Mouse (Mus musculus): Measurements from ENCODE around the gene Dusp1. TPM values are rescaled to one million over a fixed set of nuclear protein-coding genes. Genes with fewer than 3 reads are reported as not detected.
A peak's percentile ranks its signal among the peaks of the same experiment; 100 is the strongest.

The Dusp1 gene
- 33.4 and 35.1 TPM in 2 replicates for polyA plus RNA-seq (2015; fragmentation: Nextera tagmentation; extraction: Ambion mirVana)

GRCm38 (mm10) chr17:26561651-26562181 lies at the start of gene Dusp1:
Gene Dusp1, minus strand, starts transcription at chr17:26562128.
- Histone ChIP-seq H3K27ac (ENCODE audit: low read length) (peak within 1 kb of the TSS; percentile 81), H3K9ac (ENCODE audit: low read depth, low read length) (peak within 1 kb of the TSS; percentile 90), H3K4me2 (ENCODE audit: low read length) (peak within 1 kb of the TSS; percentile 90), H3K36me3 (ENCODE audit: control insufficient read depth, insufficient read depth, low read length) (peaks cover 19% of the 10 kb centered on the region), H3K9me3 (replicated peaks; ENCODE audit: control insufficient read depth, low read length, poor library complexity, severe bottlenecking) (no peaks in the 10 kb centered on the region), H3K27me3 (ENCODE audit: control insufficient read depth, insufficient read depth, low read depth, low read length) (no peaks in the 10 kb centered on the region), H3K4me3 (ENCODE audit: low read depth, low read length) (peak within 1 kb of the TSS; percentile 69), H3K4me1 (ENCODE audit: control insufficient read depth, insufficient read depth, low read length) (peaks cover 23% of the 10 kb centered on the region)
- WGBS: 2% methylated on average over 21 of the region's 25 CpGs
- peak; percentile 87 for ATAC-seq

GRCm38 (mm10) chr17:26611328-26611727 lies 49.4 kb upstream of the Dusp1 start:
- H3K4me1 ChIP-seq (ENCODE audit: control insufficient read depth, insufficient read depth, low read length): no peaks in the 10 kb centered on the region
- 79% methylated on average over 7 of the region's 7 CpGs for WGBS
- no peaks in the 10 kb centered on the region for H3K9me3 ChIP-seq (replicated peaks; ENCODE audit: control insufficient read depth, low read length, poor library complexity, severe bottlenecking)
- no peak for ATAC-seq
- H3K4me3 ChIP-seq (ENCODE audit: low read depth, low read length): no peak overlapping the region
- H3K27ac ChIP-seq (ENCODE audit: low read length): peak overlapping the region; percentile 6; the same call in 1 of the 2 replicates
- peaks cover 16% of the 10 kb centered on the region; the same call in 1 of the 2 replicates for H3K36me3 ChIP-seq (ENCODE audit: control insufficient read depth, insufficient read depth, low read length)
- H3K4me2 ChIP-seq (ENCODE audit: low read length): no peak overlapping the region
- H3K27me3 ChIP-seq (ENCODE audit: control insufficient read depth, insufficient read depth, low read depth, low read length): no peaks in the 10 kb centered on the region
- H3K9ac ChIP-seq (ENCODE audit: low read depth, low read length): no peak overlapping the region

- peaks cover 18% of the 10 kb centered on the region; the same call in 1 of the 2 replicates for H3K36me3 ChIP-seq (ENCODE audit: control insufficient read depth, insufficient read depth, low read length)
- H3K4me1 ChIP-seq (ENCODE audit: control insufficient read depth, insufficient read depth, low read length): no peaks in the 10 kb centered on the region
- no peak overlapping the region for H3K4me2 ChIP-seq (ENCODE audit: low read length)
- 82% methylated on average over 8 of the region's 8 CpGs for WGBS
- no peak for ATAC-seq
- no peak overlapping the region for H3K27ac ChIP-seq (ENCODE audit: low read length)
- no peaks in the 10 kb centered on the region for H3K9me3 ChIP-seq (replicated peaks; ENCODE audit: control insufficient read depth, low read length, poor library complexity, severe bottlenecking)
- no peak overlapping the region for H3K4me3 ChIP-seq (ENCODE audit: low read depth, low read length)
- no peaks in the 10 kb centered on the region for H3K27me3 ChIP-seq (ENCODE audit: control insufficient read depth, insufficient read depth, low read depth, low read length)
- H3K9ac ChIP-seq (ENCODE audit: low read depth, low read length): no peak overlapping the region
Measured at GRCm38 (mm10) chr17:26609820-26610219, 47.9 kb upstream of the Dusp1 start.

GRCm38 (mm10) chr17:26608877-26609276 lies 46.9 kb upstream of the Dusp1 start:
- H3K4me1 ChIP-seq (ENCODE audit: control insufficient read depth, insufficient read depth, low read length): no peaks in the 10 kb centered on the region
- H3K27me3 ChIP-seq (ENCODE audit: control insufficient read depth, insufficient read depth, low read depth, low read length): no peaks in the 10 kb centered on the region
- H3K36me3 ChIP-seq (ENCODE audit: control insufficient read depth, insufficient read depth, low read length): peaks cover 13% of the 10 kb centered on the region; the same call in 1 of the 2 replicates
- no peak for ATAC-seq
- H3K9ac ChIP-seq (ENCODE audit: low read depth, low read length): no peak overlapping the region
- H3K4me2 ChIP-seq (ENCODE audit: low read length): no peak overlapping the region
- WGBS: 98% methylated on average over 8 of the region's 8 CpGs
- H3K4me3 ChIP-seq (ENCODE audit: low read depth, low read length): no peak overlapping the region
- H3K9me3 ChIP-seq (replicated peaks; ENCODE audit: control insufficient read depth, low read length, poor library complexity, severe bottlenecking): no peaks in the 10 kb centered on the region
- H3K27ac ChIP-seq (ENCODE audit: low read length): no peak overlapping the region

GRCm38 (mm10) chr17:26608348-26608747 lies 46.4 kb upstream of the Dusp1 start:
- 92% methylated on average over 3 of the region's 3 CpGs for WGBS
- Histone ChIP-seq H3K4me3 (ENCODE audit: low read depth, low read length) (no peak overlapping the region), H3K4me1 (ENCODE audit: control insufficient read depth, insufficient read depth, low read length) (peaks cover under 1% of the 10 kb centered on the region; the same call in 1 of the 2 replicates), H3K27me3 (ENCODE audit: control insufficient read depth, insufficient read depth, low read depth, low read length) (no peaks in the 10 kb centered on the region), H3K9me3 (replicated peaks; ENCODE audit: control insufficient read depth, low read length, poor library complexity, severe bottlenecking) (no peaks in the 10 kb centered on the region), H3K36me3 (ENCODE audit: control insufficient read depth, insufficient read depth, low read length) (peaks cover 13% of the 10 kb centered on the region; the same call in 1 of the 2 replicates), H3K4me2 (ENCODE audit: low read length) (no peak overlapping the region), H3K27ac (ENCODE audit: low read length) (no peak overlapping the region), H3K9ac (ENCODE audit: low read depth, low read length) (no peak overlapping the region)
- no peak for ATAC-seq

GRCm38 (mm10) chr17:26606516-26606915 lies 44.6 kb upstream of the Dusp1 start:
- Histone ChIP-seq H3K36me3 (ENCODE audit: control insufficient read depth, insufficient read depth, low read length) (peaks cover 13% of the 10 kb centered on the region; the same call in 1 of the 2 replicates), H3K4me3 (ENCODE audit: low read depth, low read length) (no peak overlapping the region), H3K4me1 (ENCODE audit: control insufficient read depth, insufficient read depth, low read length) (peaks cover 16% of the 10 kb centered on the region), H3K9me3 (replicated peaks; ENCODE audit: control insufficient read depth, low read length, poor library complexity, severe bottlenecking) (no peaks in the 10 kb centered on the region), H3K4me2 (ENCODE audit: low read length) (no peak overlapping the region), H3K9ac (ENCODE audit: low read depth, low read length) (no peak overlapping the region), H3K27me3 (ENCODE audit: control insufficient read depth, insufficient read depth, low read depth, low read length) (no peaks in the 10 kb centered on the region), H3K27ac (ENCODE audit: low read length) (no peak overlapping the region)
- 91% methylated on average over 2 of the region's 2 CpGs for WGBS
- ATAC-seq: no peak

- 87% methylated on average over 4 of the region's 4 CpGs for WGBS
Measured at GRCm38 (mm10) chr17:26605636-26606035, 43.7 kb upstream of the Dusp1 start.

GRCm38 (mm10) chr17:26603311-26603710 lies 41.4 kb upstream of the Dusp1 start:
- no peak overlapping the region for H3K4me3 ChIP-seq (ENCODE audit: low read depth, low read length)
- H3K27me3 ChIP-seq (ENCODE audit: control insufficient read depth, insufficient read depth, low read depth, low read length): no peaks in the 10 kb centered on the region
- no peak overlapping the region for H3K9ac ChIP-seq (ENCODE audit: low read depth, low read length)
- WGBS: 75% methylated on average over 8 of the region's 8 CpGs
- peaks cover 3% of the 10 kb centered on the region; the same call in 1 of the 2 replicates for H3K36me3 ChIP-seq (ENCODE audit: control insufficient read depth, insufficient read depth, low read length)
- no peaks in the 10 kb centered on the region for H3K9me3 ChIP-seq (replicated peaks; ENCODE audit: control insufficient read depth, low read length, poor library complexity, severe bottlenecking)
- H3K4me2 ChIP-seq (ENCODE audit: low read length): no peak overlapping the region
- no peak for ATAC-seq
- peak overlapping the region; percentile 50; the same call in 1 of the 2 replicates for H3K27ac ChIP-seq (ENCODE audit: low read length)
- peaks cover 16% of the 10 kb centered on the region for H3K4me1 ChIP-seq (ENCODE audit: control insufficient read depth, insufficient read depth, low read length)

More at GRCm38 (mm10) chr17:26605636-26606035, 43.7 kb upstream of the Dusp1 start:
- ATAC-seq: no peak
- H3K4me1 ChIP-seq (ENCODE audit: control insufficient read depth, insufficient read depth, low read length): peaks cover 16% of the 10 kb centered on the region
- no peaks in the 10 kb centered on the region for H3K9me3 ChIP-seq (replicated peaks; ENCODE audit: control insufficient read depth, low read length, poor library complexity, severe bottlenecking)
- no peak overlapping the region for H3K27ac ChIP-seq (ENCODE audit: low read length)
- no peaks in the 10 kb centered on the region for H3K27me3 ChIP-seq (ENCODE audit: control insufficient read depth, insufficient read depth, low read depth, low read length)
- no peak overlapping the region for H3K4me2 ChIP-seq (ENCODE audit: low read length)
- no peak overlapping the region for H3K9ac ChIP-seq (ENCODE audit: low read depth, low read length)
- no peak overlapping the region for H3K4me3 ChIP-seq (ENCODE audit: low read depth, low read length)
- peaks cover 13% of the 10 kb centered on the region; the same call in 1 of the 2 replicates for H3K36me3 ChIP-seq (ENCODE audit: control insufficient read depth, insufficient read depth, low read length)

- Histone ChIP-seq H3K27me3 (ENCODE audit: control insufficient read depth, insufficient read depth, low read depth, low read length) (no peaks in the 10 kb centered on the region), H3K9ac (ENCODE audit: low read depth, low read length) (peak overlapping the region; percentile 30; the same call in 1 of the 2 replicates), H3K36me3 (ENCODE audit: control insufficient read depth, insufficient read depth, low read length) (peaks cover 3% of the 10 kb centered on the region; the same call in 1 of the 2 replicates), H3K4me2 (ENCODE audit: low read length) (no peak overlapping the region), H3K4me1 (ENCODE audit: control insufficient read depth, insufficient read depth, low read length) (peaks cover 16% of the 10 kb centered on the region), H3K27ac (ENCODE audit: low read length) (peak overlapping the region; percentile 43), H3K9me3 (replicated peaks; ENCODE audit: control insufficient read depth, low read length, poor library complexity, severe bottlenecking) (no peaks in the 10 kb centered on the region), H3K4me3 (ENCODE audit: low read depth, low read length) (no peak overlapping the region)
- ATAC-seq: no peak
- WGBS: 67% methylated on average over 12 of the region's 12 CpGs
Measured at GRCm38 (mm10) chr17:26602371-26602885, 40.5 kb upstream of the Dusp1 start.

Measured in midbrain, embryonic 16.5 days (tissue).